ENCODE assay signal across 13 mouse cellular contexts in the genomic region with DNA sequence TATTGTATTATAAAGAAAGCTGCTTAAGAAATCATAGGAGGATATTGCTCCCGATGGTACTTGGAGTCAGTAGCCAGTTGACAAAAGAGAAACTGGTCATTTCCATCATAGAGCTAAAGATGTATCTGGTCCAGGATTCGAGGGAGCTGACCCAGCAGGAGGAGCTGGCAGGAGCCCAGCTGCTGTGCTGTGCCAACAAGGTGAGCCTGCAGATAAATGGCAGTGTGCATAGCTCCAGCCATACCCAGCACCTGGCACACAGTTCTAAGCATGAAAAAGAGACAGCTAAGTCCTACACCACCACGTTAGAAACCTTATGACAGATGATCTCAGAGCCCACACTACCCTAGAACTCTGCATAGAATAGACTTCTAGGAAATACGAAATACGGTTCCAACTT.
DNase-seq lines count a peak whose midpoint lies in the region.
"Had no signal": no experiment of that assay in that cellular context is flagged by ENCODE, and none has a peak within 500 bp of the region (broad histone marks: within the 10 kb centered on the region; RNA-seq: fewer than 3 reads in every experiment).

No protein-coding gene starts in this region.

- DNase-seq in adrenal gland, postnatal 25 days, result peak; percentile 35
- DNase-seq in adrenal gland, postnatal 4 days (ENCODE audit: low spot score in 2 of 2), result no peak
- peak; percentile 67 for DNase-seq in left cerebral cortex, postnatal 4 days
- no peak for DNase-seq in left cerebral cortex, postnatal 14 days (ENCODE audit: low spot score in 2 of 2)
- DNase-seq in cerebellum, postnatal 14 days, result peak; percentile 99 to 100
- no peak for DNase-seq in left cerebral cortex, adult 8-10 months (ENCODE audit: low spot score in 2 of 2)
- DNase-seq in thymus, postnatal 14 days, result no peak
- DNase-seq: adrenal gland, adult 8-10 months; gastrocnemius, postnatal 10 days; heart, adult 2 months; kidney, adult 9 months; liver; lung, postnatal 4 days had no signal

- intact Hi-C loops in left cerebral cortex, postnatal 4 days (cut with DNase I), result no loop called here
- intact Hi-C loops in left cerebral cortex, postnatal 14 days (cut with DNase I), result no loop called here

Comparison
In these comparisons a context has a peak if more than half of its experiments do, and no peak if none do; other contexts are left out.
1. DNase-seq: peak in adrenal gland, postnatal 25 days (single experiment), left cerebral cortex, postnatal 4 days (single experiment) and cerebellum, postnatal 14 days (2 of 2); none in adrenal gland, postnatal 4 days (0 of 2), left cerebral cortex, postnatal 14 days (0 of 2), left cerebral cortex, adult 8-10 months (0 of 2) and thymus, postnatal 14 days (single experiment).